In genomic region chr4:43114946-43115345, GRCm38 (mm10) we compare ENCODE assay signal across 8 mouse cellular contexts. TPM values are rescaled to one million over a fixed set of nuclear protein-coding genes. Genes with fewer than 3 reads are reported as not detected.
DNase-seq lines count a peak whose midpoint lies in the region; ATAC-seq and TF ChIP-seq lines count a peak whose summit lies in the region.

No protein-coding gene starts in this region.

- H3K27me3 ChIP-seq in kidney, postnatal 0 days (ENCODE audit: insufficient read depth, low read length): no peaks in the 10 kb centered on the region
- no peaks in the 10 kb centered on the region for H3K27me3 ChIP-seq in liver, embryonic 11.5 days (replicated peaks; ENCODE audit: control insufficient read depth, insufficient read depth, low read length)

- no peaks in the 10 kb centered on the region for H3K9me3 ChIP-seq in kidney, postnatal 0 days (replicated peaks; ENCODE audit: low read length)
- no peaks in the 10 kb centered on the region for H3K9me3 ChIP-seq in liver, embryonic 11.5 days (ENCODE audit: control insufficient read depth, low read length)

- ATAC-seq in kidney, postnatal 0 days (replicated peaks; ENCODE audit: low FRiP score, low read depth): no peak
- no peak for ATAC-seq in liver, embryonic 11.5 days (replicated peaks; ENCODE audit: low FRiP score)
- ATAC-seq in erythroid progenitor cell, adult 5-6 weeks (replicated peaks; ENCODE audit: low FRiP score, poor library complexity, severe bottlenecking): no peak

- TF ChIP-seq CTCF in kidney, postnatal 0 days (IDR thresholded peaks at IDR 0.05; ENCODE audit: low read depth): peak; percentile 80

- 15% methylated on average over 2 of the region's 2 CpGs for WGBS in kidney, postnatal 0 days
- 16% methylated on average over 2 of the region's 2 CpGs for WGBS in liver, embryonic 11.5 days

- H3K4me2 ChIP-seq in kidney, postnatal 0 days (ENCODE audit: low read length): no peak overlapping the region
- H3K4me2 ChIP-seq in liver, embryonic 11.5 days: no peak overlapping the region

- no peak overlapping the region for H3K4me3 ChIP-seq in kidney, postnatal 0 days (replicated peaks; ENCODE audit: low read depth, low read length)
- no peak overlapping the region for H3K4me3 ChIP-seq in liver, embryonic 11.5 days (ENCODE audit: low read depth, low read length)

- peak; percentile 4 to 42 for DNase-seq in spleen, postnatal 10 days (ENCODE audit: low spot score in 2 of 2)
- DNase-seq in spleen, adult 12 weeks (ENCODE audit: low spot score): no peak
- peak; percentile 20 for DNase-seq in adrenal gland, adult 8-10 months
- peak; percentile 30 for DNase-seq in embryo, embryonic 11.5 days (ENCODE audit: low read depth, low spot score)
- peak; percentile 87 for DNase-seq in kidney, postnatal 0 days (ENCODE audit: low spot score)
- peak; percentile 46 for DNase-seq in liver, embryonic 11.5 days (ENCODE audit: low spot score)
- DNase-seq in right cerebral cortex, adult 2 months (ENCODE audit: low spot score in 2 of 2): peak; percentile 72 to 74

- H3K27ac ChIP-seq in kidney, postnatal 0 days: no peak overlapping the region
- H3K27ac ChIP-seq in liver, embryonic 11.5 days (ENCODE audit: low read depth, low read length): no peak overlapping the region

- no peak overlapping the region for H3K9ac ChIP-seq in kidney, postnatal 0 days (ENCODE audit: low read depth, low read length)
- no peak overlapping the region for H3K9ac ChIP-seq in liver, embryonic 11.5 days (ENCODE audit: low read depth, low read length)

- H3K4me1 ChIP-seq in kidney, postnatal 0 days (replicated peaks; ENCODE audit: insufficient read depth, low read length): no peaks in the 10 kb centered on the region
- no peaks in the 10 kb centered on the region for H3K4me1 ChIP-seq in liver, embryonic 11.5 days (replicated peaks; ENCODE audit: control insufficient read depth, insufficient read depth, low read length)

- H3K36me3 ChIP-seq in kidney, postnatal 0 days (ENCODE audit: insufficient read depth, low read length): no peaks in the 10 kb centered on the region
- no peaks in the 10 kb centered on the region for H3K36me3 ChIP-seq in liver, embryonic 11.5 days (ENCODE audit: control insufficient read depth, insufficient read depth, low read length)

RNA-seq across cellular contexts. Expression of gene Unc13b, which starts 56.2 kb away (rescaled TPM):
- 10 to 100 TPM; 17.2 to 33.9 (median 22.9) TPM for total RNA-seq in adrenal gland, adult 8-10 months (2022)
- polyA plus RNA-seq in kidney, postnatal 0 days (2015; fragmentation: Nextera tagmentation; extraction: Ambion mirVana): 3.3 and 3.8 TPM in 2 replicates
- 2.0 and 2.4 TPM in 2 replicates for polyA plus RNA-seq in liver, embryonic 11.5 days (2014; fragmentation: Nextera tagmentation; extraction: Ambion mirVana)
- 3.8 TPM in 1 of 2 replicates, not detected in the other for total RNA-seq in erythroid progenitor cell, adult 5-6 weeks (2015; ENCODE audit: low replicate concordance)
- 0.64 TPM in 1 of 2 replicates, not detected in the other for total RNA-seq in erythroid progenitor cell, adult 5-6 weeks (2017; ENCODE audit: low replicate concordance)
